Mouse (Mus musculus): ENCODE data around the gene Ankrd6.

- TF ChIP-seq ZC3H11A (IDR thresholded peaks at IDR 0.05; ENCODE audit: low read depth, low read length) (no peak), MYC (IDR thresholded peaks at IDR 0.05; ENCODE audit: low read depth, low read length) (no peak), E2F4 (IDR thresholded peaks at IDR 0.05; ENCODE audit: borderline replicate concordance, low read depth, low read length) (no peak), EP300 (IDR thresholded peaks at IDR 0.05; ENCODE audit: low read depth in 1 of 2, low read length in 2 of 2) (no peak), GATA1 (IDR thresholded peaks at IDR 0.05; ENCODE audit: low read depth, low read length) (no peak), ZKSCAN1 (IDR thresholded peaks at IDR 0.05; ENCODE audit: low read depth, low read length) (no peak)
Observed at GRCm38 (mm10) chr4:32932056-32932455, 18.6 kb downstream of the Ankrd6 start.
